Mouse (Mus musculus) kidney, adult 2 months (tissue): ENCODE data around the gene Irgm1.

Experiments
- CTCF ChIP-seq: fragments of 200-500 bp; conservative IDR thresholded peaks from 2 replicates; pipeline ENCODE4 v1.5.1; 2011; ENCODE audit warnings: low read depth, mild to moderate bottlenecking, control low read depth, low read length, moderate library complexity, mixed read lengths; ENCODE audit not compliant: insufficient read depth, insufficient read length
- POLR2A ChIP-seq: fragments of 200-500 bp; IDR thresholded peaks from one replicate; pipeline ENCODE4 v1.6.1; 2011; ENCODE audit warnings: low read depth, low read length, control low read depth

DNA sequence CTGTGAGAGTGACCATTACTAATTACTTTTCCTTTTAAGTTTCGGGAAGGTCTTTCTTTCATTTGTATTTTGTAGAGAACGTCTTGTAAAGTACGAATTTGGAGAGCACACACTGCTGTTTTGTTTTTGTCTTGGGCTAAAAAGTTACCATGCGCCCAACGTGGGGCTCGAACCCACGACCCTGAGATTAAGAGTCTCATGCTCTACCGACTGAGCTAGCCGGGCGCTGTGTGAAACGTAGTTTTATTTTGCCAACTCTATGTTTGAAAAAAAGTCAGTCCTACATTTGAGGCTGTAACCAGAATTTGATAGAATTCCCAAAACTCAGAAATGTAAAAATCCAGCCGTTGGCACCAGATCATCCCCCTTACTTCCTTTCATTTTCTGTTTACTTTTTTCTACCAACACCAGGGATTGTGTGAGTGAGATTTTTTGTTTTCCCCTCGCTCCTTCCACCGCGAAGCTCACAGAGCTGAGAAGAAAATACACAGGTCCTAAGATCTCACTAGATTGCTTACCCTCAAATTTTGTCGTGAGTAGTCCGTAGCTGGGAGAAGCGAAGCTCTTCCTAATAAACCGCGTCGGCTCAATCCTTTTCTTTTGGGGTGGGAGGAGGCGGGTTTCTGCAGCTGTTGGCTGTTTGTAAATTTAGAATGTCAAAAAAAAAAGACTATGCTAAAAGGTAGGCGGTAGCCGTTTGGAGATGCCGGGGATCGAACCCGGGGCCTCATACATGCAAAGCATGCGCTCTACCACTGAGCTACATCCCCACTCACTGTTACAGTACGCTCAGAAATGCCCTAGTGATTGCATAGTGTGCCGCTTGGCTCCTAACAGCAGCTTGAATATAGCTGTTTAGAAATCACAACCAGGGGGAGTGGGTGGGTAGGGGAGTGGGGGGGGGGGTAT, 37.5 kb downstream of the Irgm1 start:
- TF ChIP-seq POLR2A (no peak), CTCF (no peak)
